In the genomic region with DNA sequence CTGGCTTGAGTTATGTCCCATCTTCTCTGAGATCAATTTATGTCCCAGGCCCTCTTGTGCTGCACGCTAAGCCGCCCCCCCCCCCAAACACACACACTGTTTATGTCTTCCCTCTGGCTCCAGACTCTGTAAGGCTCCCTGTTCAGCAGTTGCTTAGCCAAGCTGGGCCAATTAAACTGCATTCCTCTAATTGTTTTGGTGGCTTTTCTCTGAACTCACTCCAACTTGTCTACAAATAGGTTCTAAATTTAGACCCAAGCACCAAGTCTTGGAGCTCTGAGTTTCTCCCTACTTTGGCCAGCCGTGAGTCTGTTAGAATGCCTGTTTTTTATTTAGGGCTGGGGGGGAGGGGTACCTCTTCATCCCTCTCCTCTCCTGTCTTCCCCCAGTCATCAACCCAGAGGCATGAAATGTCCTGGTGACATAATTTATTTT, we compare ENCODE assay signal across 12 mouse cellular contexts.
DNase-seq lines count a peak whose midpoint lies in the region; ATAC-seq lines count a peak whose summit lies in the region.
"Had no signal": no experiment of that assay in that cellular context is flagged by ENCODE, and none has a peak within 500 bp of the region (broad histone marks: within the 10 kb centered on the region; RNA-seq: fewer than 3 reads in every experiment).

No protein-coding gene starts in this region.

- H3K9me3 ChIP-seq in liver, embryonic 12.5 days (replicated peaks): no peaks in the 10 kb centered on the region
- H3K9me3 ChIP-seq in embryonic facial prominence, embryonic 14.5 days (ENCODE audit: control insufficient read depth, low read length): no peaks in the 10 kb centered on the region
- H3K9me3 ChIP-seq: hindbrain, embryonic 13.5 days; midbrain, embryonic 15.5 days had no signal

- no peak overlapping the region for H3K4me3 ChIP-seq in liver, embryonic 12.5 days
- H3K4me3 ChIP-seq in embryonic facial prominence, embryonic 14.5 days (ENCODE audit: low read depth, low read length): no peak overlapping the region
- H3K4me3 ChIP-seq: hindbrain, embryonic 13.5 days; midbrain, embryonic 15.5 days had no signal

- H3K4me2 ChIP-seq in liver, embryonic 12.5 days: no peak overlapping the region
- no peak overlapping the region for H3K4me2 ChIP-seq in embryonic facial prominence, embryonic 14.5 days (ENCODE audit: low read depth, low read length)
- H3K4me2 ChIP-seq: hindbrain, embryonic 13.5 days; midbrain, embryonic 15.5 days had no signal

- 26% methylated on average over 3 of the region's 3 CpGs for WGBS in liver, embryonic 12.5 days (ENCODE audit: insufficient replicate concordance)
- 8% methylated on average over 2 of the region's 3 CpGs for WGBS in embryonic facial prominence, embryonic 14.5 days

- intact Hi-C loops in gastrocnemius, postnatal 36 days (cut with DNase I): no loop called here

- no peaks in the 10 kb centered on the region for H3K4me1 ChIP-seq in liver, embryonic 12.5 days
- peaks cover 15% of the 10 kb centered on the region for H3K4me1 ChIP-seq in embryonic facial prominence, embryonic 14.5 days (ENCODE audit: control insufficient read depth, insufficient read depth, low read length)

- ATAC-seq in liver, embryonic 12.5 days: no peak
- peak; percentile 85 for ATAC-seq in embryonic facial prominence, embryonic 14.5 days (ENCODE audit: low read depth)
- ATAC-seq: midbrain, embryonic 15.5 days had no signal

- H3K9ac ChIP-seq in liver, embryonic 12.5 days: no peak overlapping the region
- H3K9ac ChIP-seq in embryonic facial prominence, embryonic 14.5 days (ENCODE audit: low read depth, low read length): no peak overlapping the region
- H3K9ac ChIP-seq: hindbrain, embryonic 13.5 days; midbrain, embryonic 15.5 days had no signal

- no peaks in the 10 kb centered on the region for H3K27me3 ChIP-seq in liver, embryonic 12.5 days (replicated peaks)
- H3K27me3 ChIP-seq in embryonic facial prominence, embryonic 14.5 days (replicated peaks; ENCODE audit: control insufficient read depth, insufficient read depth, low read length): no peaks in the 10 kb centered on the region; the same call in 1 of the 2 replicates
- H3K27me3 ChIP-seq: hindbrain, embryonic 13.5 days; midbrain, embryonic 15.5 days had no signal

- no peak overlapping the region for H3K27ac ChIP-seq in liver, embryonic 12.5 days
- peak overlapping the region; percentile 50 for H3K27ac ChIP-seq in embryonic facial prominence, embryonic 14.5 days (replicated peaks; ENCODE audit: low read depth, low read length)
- H3K27ac ChIP-seq: hindbrain, embryonic 13.5 days; midbrain, embryonic 15.5 days had no signal

- peak; percentile 7 for DNase-seq in liver
- peak; percentile 93 for DNase-seq in embryonic facial prominence, embryonic 14.5 days (ENCODE audit: low spot score)
- peak; percentile 38 for DNase-seq in kidney, adult 9 months
- peak; percentile 48 for DNase-seq in mesoderm, embryonic 11.5 days (ENCODE audit: low read depth, low spot score)
- DNase-seq in gastrocnemius, postnatal 36 days: no peak
- DNase-seq in urinary bladder, postnatal 10 days (ENCODE audit: low spot score): no peak
- DNase-seq in cerebellum, adult 18-20 months: no peak
- DNase-seq: thymus, adult 18-20 months had no signal

- H3K36me3 ChIP-seq in liver, embryonic 12.5 days: no peaks in the 10 kb centered on the region
- H3K36me3 ChIP-seq in embryonic facial prominence, embryonic 14.5 days (ENCODE audit: control insufficient read depth, insufficient read depth, low read length): no peaks in the 10 kb centered on the region
- H3K36me3 ChIP-seq: G1E; hindbrain, embryonic 13.5 days; midbrain, embryonic 15.5 days had no signal

Comparison
In these comparisons a context has a peak if more than half of its experiments do, and no peak if none do; other contexts are left out.
1. DNase-seq: peak in liver (single experiment), embryonic facial prominence, embryonic 14.5 days (single experiment), kidney, adult 9 months (single experiment) and mesoderm, embryonic 11.5 days (single experiment); none in gastrocnemius, postnatal 36 days (0 of 2), urinary bladder, postnatal 10 days (single experiment) and cerebellum, adult 18-20 months (0 of 2).